9 mouse cellular contexts compared by ENCODE assay signal in genomic region chr11:114662746-114663362, GRCm38 (mm10). TPM values are rescaled to one million over a fixed set of nuclear protein-coding genes. Genes with fewer than 3 reads are reported as not detected.
DNase-seq lines count a peak whose midpoint lies in the region; ATAC-seq lines count a peak whose summit lies in the region.
"Had no signal": no experiment of that assay in that cellular context is flagged by ENCODE, and none has a peak within 500 bp of the region (broad histone marks: within the 10 kb centered on the region; RNA-seq: fewer than 3 reads in every experiment).

No protein-coding gene starts in this region.

- H3K9me3 ChIP-seq in neural tube, embryonic 15.5 days (replicated peaks) = no peaks in the 10 kb centered on the region
- H3K9me3 ChIP-seq: heart, embryonic 13.5 days had no signal

- no peak overlapping the region for H3K4me3 ChIP-seq in neural tube, embryonic 15.5 days (replicated peaks)
- H3K4me3 ChIP-seq: heart, embryonic 13.5 days had no signal

- H3K36me3 ChIP-seq in neural tube, embryonic 15.5 days = no peaks in the 10 kb centered on the region
- H3K36me3 ChIP-seq: heart, embryonic 13.5 days had no signal

- H3K27ac ChIP-seq in neural tube, embryonic 15.5 days (replicated peaks) = no peak overlapping the region
- H3K27ac ChIP-seq: heart, embryonic 13.5 days had no signal

- peak; percentile 75 for DNase-seq in embryo, embryonic 10 days (ENCODE audit: low spot score)
- no peak for DNase-seq in embryo, embryonic 9.5 days (ENCODE audit: extremely low spot score)
- DNase-seq in neural tube, embryonic 10.5 days (ENCODE audit: extremely low spot score, low spot score) = peak; percentile 64
- peak; percentile 87 to 92 for DNase-seq in cerebellum, postnatal 10 days
- peak; percentile 77 for DNase-seq in lung, postnatal 10 days
- peak; percentile 24 to 47 for DNase-seq in spleen, postnatal 14 days (ENCODE audit: low spot score in 2 of 2)

- WGBS in neural tube, embryonic 15.5 days = 33% methylated on average over 6 of the region's 6 CpGs

- 0 out of 2 replicates have a peak, but pooled peaks cover 3% of the 10 kb centered on the region for H3K27me3 ChIP-seq in neural tube, embryonic 15.5 days (replicated peaks)

- no peak overlapping the region for H3K4me2 ChIP-seq in neural tube, embryonic 15.5 days
- H3K4me2 ChIP-seq: heart, embryonic 13.5 days had no signal

- peaks cover 4% of the 10 kb centered on the region; the same call in 1 of the 2 replicates for H3K4me1 ChIP-seq in neural tube, embryonic 15.5 days

- no peak overlapping the region for H3K9ac ChIP-seq in neural tube, embryonic 15.5 days (replicated peaks)
- H3K9ac ChIP-seq: heart, embryonic 13.5 days had no signal

- ATAC-seq in neural tube, embryonic 15.5 days (ENCODE audit: low FRiP score) = no peak
- peak; percentile 80 for ATAC-seq in granulocyte monocyte progenitor cell, adult 5-6 weeks (replicated peaks; ENCODE audit: poor library complexity, severe bottlenecking)

RNA-seq across cellular contexts. Expression of gene Rpl38, which starts 5.5 kb away (rescaled TPM):
- polyA plus RNA-seq in neural tube, embryonic 15.5 days (2015; fragmentation: Nextera tagmentation; extraction: Ambion mirVana) = 804 and 844 TPM in 2 replicates
- total RNA-seq in granulocyte monocyte progenitor cell, adult 5-6 weeks (2014; fragmentation: Nextera tagmentation) = 2,916 and 3,176 TPM in 2 replicates
- total RNA-seq in granulocyte monocyte progenitor cell, adult 5-6 weeks (2017) = 2,043 and 3,376 TPM in 2 replicates

RNA-seq across cellular contexts. Expression of gene Ttyh2, which starts 12.4 kb away (rescaled TPM):
- polyA plus RNA-seq in neural tube, embryonic 15.5 days (2015; fragmentation: Nextera tagmentation; extraction: Ambion mirVana) = 30.0 and 31.0 TPM in 2 replicates
- total RNA-seq in granulocyte monocyte progenitor cell, adult 5-6 weeks (2014; fragmentation: Nextera tagmentation) = 6.5 and 8.7 TPM in 2 replicates
- 4.0 and 4.9 TPM in 2 replicates for total RNA-seq in granulocyte monocyte progenitor cell, adult 5-6 weeks (2017)
